Mouse (Mus musculus) midbrain, postnatal 0 days (tissue): Measurements from ENCODE around the gene Fbxo6. TPM values are rescaled to one million over a fixed set of nuclear protein-coding genes. Genes with fewer than 3 reads are reported as not detected.

ENCODE experiments used
- ATAC-seq: fragments of 200-750 bp; cut with Nextera tagmentation; 2 replicates; pipeline ENCODE4 v1.8.0; 2017; ENCODE audit warnings: moderate number of reproducible peaks, mild to moderate bottlenecking, moderate TSS enrichment, moderate library complexity; ENCODE audit not compliant: low FRiP score
- DNase-seq: peaks from one replicate; pipeline ENCODE4 v3.0.0-alpha.2; 2015; ENCODE audit warnings: low spot score
- H3K27ac ChIP-seq: fragments of 300-500 bp; sonication (generic); 2 replicates; pipeline ENCODE4 v1.5.1; 2014; ENCODE audit warnings: low read depth, mild to moderate bottlenecking, low read length, mixed read lengths
- H3K27me3 ChIP-seq: fragments of 300-500 bp; sonication (generic); 2 replicates; pipeline ENCODE4 v1.6.1; 2014; ENCODE audit warnings: low read length, control low read depth, mixed read lengths; ENCODE audit not compliant: insufficient read depth
- H3K36me3 ChIP-seq: fragments of 300-500 bp; sonication (generic); 2 replicates; pipeline ENCODE4 v1.6.1; 2014; ENCODE audit warnings: low read length, control low read depth, mixed read lengths; ENCODE audit not compliant: insufficient read depth
- H3K4me1 ChIP-seq: fragments of 300-500 bp; sonication (generic); 2 replicates; pipeline ENCODE4 v1.6.1; 2014; ENCODE audit warnings: mild to moderate bottlenecking, control low read depth, antibody characterized with exemption, low read length, mixed read lengths; ENCODE audit not compliant: insufficient read depth
- H3K4me2 ChIP-seq: fragments of 300-500 bp; sonication (generic); 2 replicates; pipeline ENCODE4 v1.6.1; 2014; ENCODE audit warnings: low read depth, mild to moderate bottlenecking, low read length, mixed read lengths; ENCODE audit not compliant: poor library complexity, severe bottlenecking
- H3K4me3 ChIP-seq: fragments of 300-500 bp; sonication (generic); 2 replicates; pipeline ENCODE4 v1.5.1; 2014; ENCODE audit warnings: low read depth, mild to moderate bottlenecking, low read length, moderate library complexity
- H3K9ac ChIP-seq: fragments of 300-500 bp; sonication (generic); replicated peaks from 2 replicates; pipeline ENCODE4 v1.6.1; 2014; ENCODE audit warnings: mild to moderate bottlenecking, low read length, moderate library complexity, mixed read lengths; ENCODE audit not compliant: poor library complexity, severe bottlenecking
- H3K9me3 ChIP-seq: fragments of 300-500 bp; sonication (generic); 2 replicates; pipeline ENCODE4 v1.6.1; 2016; ENCODE audit warnings: low read length, control low read depth
- CTCF ChIP-seq: IDR thresholded peaks from 2 replicates; pipeline ENCODE4 v1.5.1; 2016; ENCODE audit warnings: antibody characterized with exemption, mild to moderate bottlenecking
- WGBS: fragments of 180-500 bp; shearing (Covaris S2); extraction: QIAGEN DNeasy Blood & Tissue Kit; methylation state at CpG from one replicate; pipeline ENCODE4 v1.1.7; 2014; 5-methylcytosine and 5-hydroxymethylcytosine counted together
- microRNA-seq: library from miRNA; unstranded; fragments of <30 nt; microRNA quantifications from one replicate; pipeline ENCODE4, GENCODE M21; 2016; ENCODE audit warnings: borderline number of aligned reads
- polyA plus RNA-seq: library from polyadenylated mRNA; unstranded; fragments of >200 nt; fragmentation: Nextera tagmentation; extraction: Ambion mirVana; gene quantifications from 2 replicates; pipeline ENCODE4 v1.2.1, GENCODE M21; 2015
- total RNA-seq: library from RNA; depleted of rRNA; stranded (reverse); fragments of >200 nt; gene quantifications from 2 replicates; pipeline ENCODE4 v1.2.3, GENCODE M21; 2014; rRNA removed

The Fbxo6 gene
- total and polyA plus RNA-seq, 2 experiments from 2014 or later = 23.6 to 27.7 TPM

GRCm38 (mm10) chr4:148097936-148098335 lies 54.0 kb downstream of the Fbxo6 start:
- TF ChIP-seq CTCF = no peak
- Histone ChIP-seq H3K4me3 (no peak overlapping the region), H3K4me2 (no peak overlapping the region), H3K4me1 (no peaks in the 10 kb centered on the region), H3K36me3 (0 out of 2 replicates have a peak, but pooled peaks cover 2% of the 10 kb centered on the region), H3K9me3 (no peaks in the 10 kb centered on the region), H3K27ac (no peak overlapping the region), H3K27me3 (no peaks in the 10 kb centered on the region), H3K9ac (no peak overlapping the region)
- WGBS = 87% methylated on average over 2 of the region's 2 CpGs
- ATAC-seq = no peak
- DNase-seq = no peak

Small RNA genes within 50 kb of the gene (microRNA-seq; reads per million reads assigned to microRNA genes)
- gene Mir7022 = not detected

Other genes with a start within 250 kb of the Fbxo6 start
- 92.3 and 97.7 TPM in 2 replicates for gene Mfn2, start 247.4 kb downstream of the Fbxo6 start, total RNA-seq
- 96.9 and 99.0 TPM in 2 replicates for gene Mfn2, start 247.4 kb downstream of the Fbxo6 start, polyA plus RNA-seq
- 25.1 and 26.1 TPM in 2 replicates for gene Plod1, start 215.4 kb downstream of the Fbxo6 start, total RNA-seq
- 20.0 and 20.2 TPM in 2 replicates for gene Plod1, start 215.4 kb downstream of the Fbxo6 start, polyA plus RNA-seq
- gene 2510039O18Rik, start 211.2 kb downstream of the Fbxo6 start, total RNA-seq = 56.8 and 68.3 TPM in 2 replicates
- gene 2510039O18Rik, start 211.2 kb downstream of the Fbxo6 start, polyA plus RNA-seq = 10.6 and 12.3 TPM in 2 replicates
- not detected in 2 replicates for gene Nppb, start 166.4 kb downstream of the Fbxo6 start, total RNA-seq
- 0.29 TPM in 1 of 2 replicates, not detected in the other for gene Nppb, start 166.4 kb downstream of the Fbxo6 start, polyA plus RNA-seq
- 2.2 and 2.9 TPM in 2 replicates for gene Nppa, start 151.4 kb downstream of the Fbxo6 start, total RNA-seq
- gene Nppa, start 151.4 kb downstream of the Fbxo6 start, polyA plus RNA-seq = 4.5 and 6.1 TPM in 2 replicates
- 58.2 and 64.9 TPM in 2 replicates for gene Clcn6, start 113.3 kb downstream of the Fbxo6 start, total RNA-seq
- gene Clcn6, start 113.3 kb downstream of the Fbxo6 start, polyA plus RNA-seq = 26.1 and 26.5 TPM in 2 replicates
- gene Mthfr, start 113.1 kb downstream of the Fbxo6 start, total RNA-seq = 34.4 and 51.1 TPM in 2 replicates
- gene Mthfr, start 113.1 kb downstream of the Fbxo6 start, polyA plus RNA-seq = 10.1 and 12.4 TPM in 2 replicates
- gene Agtrap, start 64.1 kb downstream of the Fbxo6 start, total RNA-seq = 6.6 and 7.5 TPM in 2 replicates
- gene Agtrap, start 64.1 kb downstream of the Fbxo6 start, polyA plus RNA-seq = 7.4 and 8.6 TPM in 2 replicates
- gene Mad2l2, start 21.8 kb downstream of the Fbxo6 start, total RNA-seq = 42.0 and 51.7 TPM in 2 replicates
- gene Mad2l2, start 21.8 kb downstream of the Fbxo6 start, polyA plus RNA-seq = 84.0 and 89.1 TPM in 2 replicates
- gene Draxin, start 21.4 kb downstream of the Fbxo6 start, total RNA-seq = 23.9 and 29.5 TPM in 2 replicates
- gene Draxin, start 21.4 kb downstream of the Fbxo6 start, polyA plus RNA-seq = 4.3 and 5.0 TPM in 2 replicates
- 169 and 189 TPM in 2 replicates for gene Fbxo44, start 8.3 kb upstream of the Fbxo6 start, total RNA-seq
- gene Fbxo44, start 8.3 kb upstream of the Fbxo6 start, polyA plus RNA-seq = 107 and 116 TPM in 2 replicates
- 13.5 and 17.5 TPM in 2 replicates for gene Fbxo2, start 8.5 kb upstream of the Fbxo6 start, total RNA-seq
- 17.0 and 18.1 TPM in 2 replicates for gene Fbxo2, start 8.5 kb upstream of the Fbxo6 start, polyA plus RNA-seq
- 19.7 and 25.1 TPM in 2 replicates for gene Disp3, start 135.8 kb upstream of the Fbxo6 start, total RNA-seq
- 6.8 and 7.8 TPM in 2 replicates for gene Disp3, start 135.8 kb upstream of the Fbxo6 start, polyA plus RNA-seq